Mouse (Mus musculus) limb, embryonic 12.5 days (tissue): Measurements from ENCODE around the gene Rbm26. TPM values are rescaled to one million over a fixed set of nuclear protein-coding genes. Genes with fewer than 3 reads are reported as not detected.
A peak's percentile ranks its signal among the peaks of the same experiment; 100 is the strongest.

Experiments
- ATAC-seq: fragments of 200-750 bp; cut with Nextera tagmentation; 2 replicates; pipeline ENCODE4 v1.8.0; 2017; ENCODE audit warnings: low read depth, moderate TSS enrichment; ENCODE audit not compliant: insufficient number of reproducible peaks, insufficient read depth, low FRiP score, low TSS enrichment
- H3K27ac ChIP-seq: fragments of 300-500 bp; sonication (generic); 2 replicates; pipeline ENCODE4 v1.5.1; 2016; ENCODE audit warnings: mild to moderate bottlenecking, moderate library complexity
- H3K27me3 ChIP-seq: fragments of 300-500 bp; sonication (generic); 2 replicates; pipeline ENCODE4 v1.6.1; 2016; ENCODE audit warnings: mild to moderate bottlenecking, moderate library complexity
- H3K36me3 ChIP-seq: fragments of 300-500 bp; sonication (generic); 2 replicates; pipeline ENCODE4 v1.6.1; 2016; ENCODE audit warnings: mild to moderate bottlenecking, moderate library complexity
- H3K4me1 ChIP-seq: fragments of 300-500 bp; sonication (generic); replicated peaks from 2 replicates; pipeline ENCODE4 v1.6.1; 2016
- H3K4me2 ChIP-seq: fragments of 300-500 bp; sonication (generic); 2 replicates; pipeline ENCODE4 v1.6.1; 2016; ENCODE audit warnings: mild to moderate bottlenecking, moderate library complexity
- H3K4me3 ChIP-seq: fragments of 300-500 bp; sonication (generic); replicated peaks from 2 replicates; pipeline ENCODE4 v1.5.1; 2016; ENCODE audit warnings: mild to moderate bottlenecking
- H3K9ac ChIP-seq: fragments of 300-500 bp; sonication (generic); replicated peaks from 2 replicates; pipeline ENCODE4 v1.6.1; 2016; ENCODE audit warnings: mild to moderate bottlenecking, moderate library complexity
- H3K9me3 ChIP-seq: fragments of 300-500 bp; sonication (generic); 2 replicates; pipeline ENCODE4 v1.6.1; 2016; ENCODE audit warnings: mild to moderate bottlenecking, moderate library complexity
- WGBS: fragments of 180-500 bp; shearing (Covaris S2); methylation state at CpG from one replicate; pipeline ENCODE4 v1.1.7; 2016; 5-methylcytosine and 5-hydroxymethylcytosine counted together
- polyA plus RNA-seq: library from polyadenylated mRNA; unstranded; fragments of >200 nt; fragmentation: Nextera tagmentation; extraction: Ambion mirVana; gene quantifications from 2 replicates; pipeline ENCODE4 v1.2.1, GENCODE M21; 2016

Gene Rbm26
- 49.8 and 52.0 TPM in 2 replicates for polyA plus RNA-seq

DNA sequence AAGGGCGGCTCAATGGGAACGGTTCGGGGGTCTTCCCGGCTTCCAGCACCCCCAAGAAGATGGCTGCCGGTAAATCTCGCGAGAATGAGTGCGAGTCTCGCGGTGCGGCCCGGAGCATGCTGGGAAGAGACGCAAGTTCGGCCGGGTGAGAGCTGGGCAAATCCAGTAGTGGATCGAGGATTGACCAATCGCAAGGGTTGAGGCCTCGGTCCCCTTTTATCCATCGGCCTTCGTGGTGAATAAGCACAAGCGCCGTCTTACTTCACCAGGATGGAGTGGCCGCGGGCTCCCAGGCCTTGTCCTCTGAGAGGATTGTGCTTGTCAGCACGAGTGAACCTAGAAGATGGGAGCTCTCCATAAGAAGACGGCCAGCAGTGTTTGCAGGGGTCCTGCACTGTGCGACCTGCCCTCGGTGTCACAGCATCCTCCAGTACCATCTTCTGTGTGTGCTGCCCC, at the start of gene Rbm26:
Gene Rbm26 (minus strand): TSS at position 90 of the 456 bp plus-strand sequence.
- peak within 1 kb of the TSS; percentile 99 for H3K9ac ChIP-seq
- peak within 1 kb of the TSS; percentile 95 for H3K27ac ChIP-seq
- peak within 1 kb of the TSS; percentile 71 for H3K4me2 ChIP-seq
- no peaks in the 10 kb centered on the region for H3K9me3 ChIP-seq
- H3K36me3 ChIP-seq = no peaks in the 10 kb centered on the region
- WGBS = 1% methylated on average over 28 of the region's 28 CpGs
- peaks cover 29% of the 10 kb centered on the region for H3K4me1 ChIP-seq
- ATAC-seq = peak; percentile 96
- no peaks in the 10 kb centered on the region for H3K27me3 ChIP-seq
- peak within 1 kb of the TSS; percentile 97 for H3K4me3 ChIP-seq

- H3K9ac ChIP-seq = no peak overlapping the region
- WGBS = 87% methylated on average over 4 of the region's 4 CpGs
- no peaks in the 10 kb centered on the region for H3K27me3 ChIP-seq
- H3K36me3 ChIP-seq = no peaks in the 10 kb centered on the region
- H3K4me3 ChIP-seq = no peak overlapping the region
- no peak overlapping the region for H3K4me2 ChIP-seq
- no peak for ATAC-seq
- H3K4me1 ChIP-seq = no peaks in the 10 kb centered on the region
- H3K27ac ChIP-seq = no peak overlapping the region
- no peaks in the 10 kb centered on the region for H3K9me3 ChIP-seq
Measured at GRCm38 (mm10) chr14:105225790-105226189, 48.7 kb upstream of the Rbm26 start.

DNA sequence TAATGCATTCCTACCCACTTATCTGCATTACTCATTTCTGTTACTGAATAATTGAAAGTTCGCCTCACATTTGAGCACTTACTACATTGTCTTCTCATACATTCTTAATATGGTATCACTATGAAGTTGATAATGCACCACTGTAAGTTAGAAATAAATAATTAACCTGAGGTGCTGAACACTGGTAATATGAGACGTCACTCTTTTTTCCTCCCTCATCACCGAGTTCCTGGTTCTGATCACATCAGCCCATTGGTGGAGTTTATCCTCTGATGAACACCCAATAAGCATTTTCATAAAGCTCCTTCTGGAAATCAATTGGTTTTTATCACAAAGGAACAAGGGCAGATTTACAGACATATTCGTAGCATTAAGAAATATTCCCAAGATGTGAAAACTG, 45.1 kb upstream of the Rbm26 start:
- H3K9ac ChIP-seq = no peak overlapping the region
- no peak for ATAC-seq
- no peak overlapping the region for H3K4me2 ChIP-seq
- H3K27me3 ChIP-seq = no peaks in the 10 kb centered on the region
- no peaks in the 10 kb centered on the region for H3K9me3 ChIP-seq
- H3K4me1 ChIP-seq = no peaks in the 10 kb centered on the region
- H3K36me3 ChIP-seq = no peaks in the 10 kb centered on the region
- WGBS = 80% methylated on average over 4 of the region's 4 CpGs
- H3K27ac ChIP-seq = no peak overlapping the region
- no peak overlapping the region for H3K4me3 ChIP-seq

GRCm38 (mm10) chr14:105219525-105220376, 42.6 kb upstream of the Rbm26 start:
- Histone ChIP-seq H3K4me2 (no peak overlapping the region), H3K27ac (no peak overlapping the region), H3K9ac (no peak overlapping the region), H3K36me3 (no peaks in the 10 kb centered on the region), H3K27me3 (no peaks in the 10 kb centered on the region), H3K4me3 (no peak overlapping the region), H3K4me1 (no peaks in the 10 kb centered on the region), H3K9me3 (no peaks in the 10 kb centered on the region)
- WGBS = 87% methylated on average over 9 of the region's 9 CpGs
- ATAC-seq = no peak

DNA sequence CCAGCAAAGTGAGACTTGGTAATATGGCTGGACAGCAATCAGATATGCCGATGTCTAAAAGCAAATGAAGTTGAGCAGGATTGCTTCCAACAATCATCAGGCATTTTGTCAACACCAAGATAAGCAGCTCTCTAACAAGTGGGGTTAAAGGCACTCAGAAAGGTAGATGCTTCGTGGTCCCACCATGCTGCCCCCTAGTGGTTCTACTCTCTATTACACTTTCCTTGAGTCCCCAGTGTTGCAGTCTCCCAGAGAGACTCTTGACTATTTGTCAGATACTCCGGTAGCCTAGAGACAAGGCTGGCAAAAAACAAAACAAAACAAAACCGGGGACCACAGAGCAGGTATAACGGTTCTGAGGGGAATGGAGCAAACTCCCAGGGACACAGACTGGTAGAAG, 21.3 kb upstream of the Rbm26 start:
- H3K4me3 ChIP-seq = no peak overlapping the region
- no peaks in the 10 kb centered on the region; the same call in 1 of the 2 replicates for H3K4me1 ChIP-seq
- H3K27me3 ChIP-seq = no peaks in the 10 kb centered on the region
- no peak overlapping the region for H3K4me2 ChIP-seq
- H3K9me3 ChIP-seq = no peaks in the 10 kb centered on the region
- no peaks in the 10 kb centered on the region for H3K36me3 ChIP-seq
- H3K27ac ChIP-seq = no peak overlapping the region
- 58% methylated on average over 5 of the region's 5 CpGs for WGBS
- no peak for ATAC-seq
- H3K9ac ChIP-seq = no peak overlapping the region

GRCm38 (mm10) chr14:105194682-105195081, 17.6 kb upstream of the Rbm26 start:
- Histone ChIP-seq H3K36me3 (no peaks in the 10 kb centered on the region), H3K9ac (no peak overlapping the region), H3K27ac (no peak overlapping the region), H3K27me3 (no peaks in the 10 kb centered on the region), H3K4me3 (no peak overlapping the region), H3K9me3 (no peaks in the 10 kb centered on the region), H3K4me1 (no peaks in the 10 kb centered on the region; the same call in 1 of the 2 replicates), H3K4me2 (no peak overlapping the region)
- WGBS = 62% methylated on average over 4 of the region's 4 CpGs
- no peak for ATAC-seq

DNA sequence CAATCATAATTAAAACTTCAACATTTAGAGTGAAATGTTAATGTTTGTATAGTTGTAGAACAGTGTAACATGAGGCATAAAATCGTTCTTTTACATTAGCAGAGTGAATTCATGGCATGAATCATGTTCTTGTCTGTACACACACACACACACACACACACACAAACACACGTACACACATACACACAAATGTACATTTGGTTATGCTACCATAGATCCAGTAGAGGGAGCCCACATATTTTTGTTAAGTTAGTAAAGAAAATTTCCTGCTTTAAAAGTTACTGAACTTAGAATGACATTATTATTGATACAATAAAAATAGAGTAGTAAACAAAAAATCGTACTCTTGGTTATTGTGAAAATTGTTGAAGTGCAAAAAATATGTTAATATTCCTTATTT, 7.7 kb upstream of the Rbm26 start:
- H3K27me3 ChIP-seq = no peaks in the 10 kb centered on the region
- H3K36me3 ChIP-seq = no peaks in the 10 kb centered on the region
- no peaks in the 10 kb centered on the region for H3K4me1 ChIP-seq
- whole genome bisulfite sequencing = 67% methylated on average over 3 of the region's 3 CpGs
- no peak overlapping the region for H3K4me3 ChIP-seq
- H3K27ac ChIP-seq = no peak overlapping the region
- H3K4me2 ChIP-seq = no peak overlapping the region
- no peaks in the 10 kb centered on the region for H3K9me3 ChIP-seq
- no peak for ATAC-seq
- H3K9ac ChIP-seq = no peak overlapping the region

GRCm38 (mm10) chr14:105182786-105183185, 5.7 kb upstream of the Rbm26 start:
- Histone ChIP-seq H3K4me2 (no peak overlapping the region), H3K4me3 (no peak overlapping the region), H3K9ac (no peak overlapping the region), H3K4me1 (no peaks in the 10 kb centered on the region), H3K36me3 (no peaks in the 10 kb centered on the region), H3K27ac (no peak overlapping the region), H3K27me3 (no peaks in the 10 kb centered on the region), H3K9me3 (no peaks in the 10 kb centered on the region)
- no peak for ATAC-seq
- WGBS = 76% methylated on average over 3 of the region's 3 CpGs

DNA sequence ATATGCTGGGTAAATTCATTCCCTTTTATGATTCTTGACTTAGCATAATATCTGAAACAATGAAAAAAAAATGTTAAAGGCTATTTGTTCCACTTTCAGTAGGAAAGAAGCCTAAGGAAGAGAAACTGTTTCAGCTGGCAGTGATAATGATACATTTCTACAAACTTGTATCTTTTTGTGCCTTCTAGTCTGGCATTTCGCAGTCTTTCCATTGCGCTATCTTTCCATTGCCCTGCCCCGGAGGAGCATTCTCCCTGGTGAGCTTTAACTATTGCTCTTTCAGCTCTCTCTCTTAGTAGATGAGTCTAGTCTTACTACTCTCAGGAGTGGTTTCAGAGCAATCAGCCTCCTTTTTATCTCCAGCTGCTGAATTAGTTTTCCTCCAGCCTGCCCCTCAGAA, 2.6 kb upstream of the Rbm26 start:
- no peak overlapping the region for H3K27ac ChIP-seq
- H3K4me2 ChIP-seq = no peak overlapping the region
- no peaks in the 10 kb centered on the region for H3K9me3 ChIP-seq
- ATAC-seq = no peak
- no peak overlapping the region for H3K9ac ChIP-seq
- WGBS = 96% methylated on average over 3 of the region's 3 CpGs
- no peak overlapping the region for H3K4me3 ChIP-seq
- H3K4me1 ChIP-seq = peaks cover 14% of the 10 kb centered on the region
- no peaks in the 10 kb centered on the region for H3K27me3 ChIP-seq
- H3K36me3 ChIP-seq = no peaks in the 10 kb centered on the region

- Histone ChIP-seq H3K27me3 (no peaks in the 10 kb centered on the region), H3K4me1 (peaks cover 17% of the 10 kb centered on the region), H3K36me3 (no peaks in the 10 kb centered on the region), H3K27ac (no peak overlapping the region), H3K4me2 (no peak overlapping the region), H3K9me3 (no peaks in the 10 kb centered on the region), H3K4me3 (no peak overlapping the region), H3K9ac (no peak overlapping the region)
- 51% methylated on average over 7 of the region's 7 CpGs for WGBS
- no peak for ATAC-seq
Measured at GRCm38 (mm10) chr14:105178996-105179395, 1.9 kb upstream of the Rbm26 start.

DNA sequence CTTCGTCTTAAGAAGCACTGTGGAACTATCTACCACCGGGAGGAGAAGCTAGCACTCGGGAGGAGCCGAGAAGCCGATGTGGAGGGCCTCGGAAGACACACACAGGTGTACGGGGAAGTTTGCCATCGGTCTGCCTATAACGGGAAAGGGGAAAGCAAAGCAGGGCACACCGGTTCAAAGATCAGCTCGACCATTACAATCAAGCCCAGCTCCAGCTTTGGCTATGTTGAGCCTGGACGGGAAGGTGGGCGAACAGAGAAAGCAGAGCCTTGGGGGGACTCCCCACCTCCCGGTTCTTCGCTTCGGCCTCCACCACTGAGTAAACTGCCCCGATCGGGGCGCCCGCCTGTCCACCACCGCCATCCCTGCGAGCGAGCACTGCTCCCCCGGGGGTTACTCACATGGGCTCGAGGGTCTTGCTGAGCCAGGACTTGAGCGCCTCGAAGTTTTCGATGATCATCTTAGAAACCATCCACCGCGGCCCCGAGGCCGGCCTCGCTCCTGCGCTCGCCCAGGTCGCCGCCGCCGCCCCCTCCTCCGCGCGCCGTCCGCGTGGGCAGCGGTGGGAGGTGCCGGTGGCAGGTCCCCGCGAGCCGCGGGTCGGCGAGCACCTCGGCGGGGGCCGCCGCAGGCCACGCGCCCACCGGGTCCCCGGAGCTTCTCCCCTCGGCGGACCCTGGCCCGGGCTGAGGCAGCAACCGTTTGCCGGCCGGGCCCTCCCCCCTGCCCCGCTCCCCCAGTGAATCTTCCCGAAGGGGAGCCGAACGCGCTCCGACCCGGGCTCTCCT, 552 bp downstream of the Rbm26 start:
- WGBS = under 1% methylated on average over 70 of the region's 74 CpGs
- no peaks in the 10 kb centered on the region for H3K36me3 ChIP-seq
- peak overlapping the region; percentile 71 for H3K4me2 ChIP-seq
- peak overlapping the region; percentile 95 for H3K27ac ChIP-seq
- H3K9ac ChIP-seq = peak overlapping the region; percentile 99
- no peaks in the 10 kb centered on the region for H3K27me3 ChIP-seq
- peak; percentile 76 for ATAC-seq
- H3K4me3 ChIP-seq = peak overlapping the region; percentile 97
- H3K4me1 ChIP-seq = peaks cover 29% of the 10 kb centered on the region
- H3K9me3 ChIP-seq = no peaks in the 10 kb centered on the region
